In genomic region chr13:113728111-113728510, GRCm38 (mm10) we compare ENCODE assay signal across 8 mouse cellular contexts.
DNase-seq lines count a peak whose midpoint lies in the region; ATAC-seq lines count a peak whose summit lies in the region.

No protein-coding gene starts in this region.

- no peaks in the 10 kb centered on the region for H3K27me3 ChIP-seq in forebrain, embryonic 12.5 days

- H3K9me3 ChIP-seq in forebrain, embryonic 12.5 days = no peaks in the 10 kb centered on the region

- no peak overlapping the region for H3K4me3 ChIP-seq in forebrain, embryonic 12.5 days (replicated peaks)

- peaks cover 11% of the 10 kb centered on the region for H3K4me1 ChIP-seq in forebrain, embryonic 12.5 days

- no peak for ATAC-seq in erythroid progenitor cell, adult 5-6 weeks (replicated peaks; ENCODE audit: low FRiP score, poor library complexity, severe bottlenecking)
- ATAC-seq in forebrain, embryonic 12.5 days (ENCODE audit: low FRiP score) = no peak

- 55% methylated on average over 5 of the region's 5 CpGs for WGBS in forebrain, embryonic 12.5 days

- no peak overlapping the region for H3K4me2 ChIP-seq in forebrain, embryonic 12.5 days

- no peak overlapping the region for H3K9ac ChIP-seq in forebrain, embryonic 12.5 days

- no peaks in the 10 kb centered on the region for H3K36me3 ChIP-seq in forebrain, embryonic 12.5 days (replicated peaks)

- no peak overlapping the region for H3K27ac ChIP-seq in forebrain, embryonic 12.5 days

- peak; percentile 25 to 46 for DNase-seq in adrenal gland, adult (ENCODE audit: inconsistent age in 2 of 2, low spot score in 1 of 2)
- DNase-seq in adrenal gland, postnatal 4 days (ENCODE audit: low spot score in 2 of 2) = no peak
- DNase-seq in right cerebral cortex, postnatal 14 days = peak; percentile 19
- no peak for DNase-seq in right cerebral cortex, postnatal 25 days
- peak; percentile 74 for DNase-seq in kidney, adult 18-20 months
- peak; percentile 79 for DNase-seq in skeletal muscle tissue, adult 2 months (ENCODE audit: low read depth, low spot score)

Comparison
In these comparisons a context has a peak if more than half of its experiments do, and no peak if none do; other contexts are left out.
1. DNase-seq: peak in adrenal gland, adult (2 of 2), right cerebral cortex, postnatal 14 days (single experiment), kidney, adult 18-20 months (single experiment) and skeletal muscle tissue, adult 2 months (single experiment); none in adrenal gland, postnatal 4 days (0 of 2) and right cerebral cortex, postnatal 25 days (single experiment).